Mouse (Mus musculus) liver, embryonic 13.5 days (tissue): ENCODE results near the gene Hspb11. TPM values are rescaled to one million over a fixed set of nuclear protein-coding genes. Genes with fewer than 3 reads are reported as not detected.

Experiments used
- ATAC-seq: fragments of 200-750 bp; cut with Nextera tagmentation; 2 replicates; pipeline ENCODE4 v1.8.0; 2017; ENCODE audit warnings: low read depth, mild to moderate bottlenecking, moderate number of reproducible peaks, moderate library complexity
- DNase-seq: peaks from one replicate; pipeline ENCODE4 v3.0.0; 2022
- H3K27ac ChIP-seq: fragments of 300-500 bp; sonication (generic); 2 replicates; pipeline ENCODE4 v1.5.1; 2015; ENCODE audit warnings: moderate library complexity, mild to moderate bottlenecking, inconsistent platforms
- H3K27me3 ChIP-seq: fragments of 300-500 bp; sonication (generic); 2 replicates; pipeline ENCODE4 v1.6.1; 2015; ENCODE audit warnings: mild to moderate bottlenecking, inconsistent platforms
- H3K36me3 ChIP-seq: fragments of 300-500 bp; sonication (generic); 2 replicates; pipeline ENCODE4 v1.6.1; 2015; ENCODE audit warnings: mild to moderate bottlenecking, inconsistent platforms
- H3K4me1 ChIP-seq: fragments of 300-500 bp; sonication (generic); replicated peaks from 2 replicates; pipeline ENCODE4 v1.6.1; 2015; ENCODE audit warnings: inconsistent platforms
- H3K4me2 ChIP-seq: fragments of 300-500 bp; sonication (generic); 2 replicates; pipeline ENCODE4 v1.6.1; 2015; ENCODE audit warnings: inconsistent platforms, mild to moderate bottlenecking, moderate library complexity
- H3K4me3 ChIP-seq: fragments of 300-500 bp; sonication (generic); replicated peaks from 2 replicates; pipeline ENCODE4 v1.5.1; 2015; ENCODE audit warnings: mild to moderate bottlenecking, inconsistent platforms
- H3K9ac ChIP-seq: fragments of 300-500 bp; sonication (generic); 2 replicates; pipeline ENCODE4 v1.6.1; 2015; ENCODE audit warnings: mild to moderate bottlenecking, inconsistent platforms
- H3K9me3 ChIP-seq: fragments of 300-500 bp; sonication (generic); replicated peaks from 2 replicates; pipeline ENCODE4 v1.6.1; 2016; ENCODE audit warnings: inconsistent platforms
- WGBS: fragments of 180-500 bp; shearing (Covaris S2); methylation state at CpG from one replicate; pipeline ENCODE4 v1.1.7; 2015; ENCODE audit not compliant: insufficient replicate concordance; 5-methylcytosine and 5-hydroxymethylcytosine counted together
- polyA plus RNA-seq: library from polyadenylated mRNA; unstranded; fragments of >200 nt; fragmentation: Nextera tagmentation; extraction: Ambion mirVana; gene quantifications from 2 replicates; pipeline ENCODE4 v1.2.1, GENCODE M21; 2015

The Hspb11 gene
- polyA plus RNA-seq, 1 experiment from 2014 or later: 9.2 TPM

GRCm38 (mm10) chr4:107226313-107226712, 27.1 kb upstream of the Hspb11 start:
- no peaks in the 10 kb centered on the region for H3K9me3 ChIP-seq
- 35% methylated on average over 2 of the region's 2 CpGs for WGBS
- no peaks in the 10 kb centered on the region for H3K27me3 ChIP-seq
- no peak overlapping the region for H3K9ac ChIP-seq
- H3K36me3 ChIP-seq: no peaks in the 10 kb centered on the region
- DNase-seq (no peak), ATAC-seq (no peak)
- no peak overlapping the region for H3K27ac ChIP-seq
- no peak overlapping the region for H3K4me2 ChIP-seq
- no peak overlapping the region for H3K4me3 ChIP-seq
- H3K4me1 ChIP-seq: peaks cover 18% of the 10 kb centered on the region

GRCm38 (mm10) chr4:107232219-107232618, 21.2 kb upstream of the Hspb11 start:
- H3K4me1 ChIP-seq: peaks cover 10% of the 10 kb centered on the region
- ATAC-seq (no peak), DNase-seq (no peak)
- H3K36me3 ChIP-seq: peaks cover 39% of the 10 kb centered on the region
- 72% methylated on average over 3 of the region's 3 CpGs for WGBS
- no peaks in the 10 kb centered on the region for H3K9me3 ChIP-seq
- H3K4me2 ChIP-seq: no peak overlapping the region
- no peak overlapping the region for H3K4me3 ChIP-seq
- no peak overlapping the region for H3K27ac ChIP-seq
- no peaks in the 10 kb centered on the region for H3K27me3 ChIP-seq
- no peak overlapping the region for H3K9ac ChIP-seq

GRCm38 (mm10) chr4:107238253-107238652, 15.1 kb upstream of the Hspb11 start:
- H3K4me2 ChIP-seq: no peak overlapping the region
- no peak overlapping the region for H3K9ac ChIP-seq
- ATAC-seq: no peak
- 81% methylated on average over 2 of the region's 2 CpGs for WGBS
- no peak overlapping the region for H3K4me3 ChIP-seq
- no peaks in the 10 kb centered on the region for H3K4me1 ChIP-seq
- no peaks in the 10 kb centered on the region for H3K9me3 ChIP-seq
- H3K27ac ChIP-seq: no peak overlapping the region
- no peak for DNase-seq
- no peaks in the 10 kb centered on the region for H3K27me3 ChIP-seq
- peaks cover 46% of the 10 kb centered on the region for H3K36me3 ChIP-seq

- DNase-seq (no peak), ATAC-seq (no peak)
- Histone ChIP-seq H3K4me2 (no peak overlapping the region), H3K4me3 (no peak overlapping the region), H3K4me1 (0 out of 2 replicates have a peak, but pooled peaks cover 3% of the 10 kb centered on the region), H3K9me3 (no peaks in the 10 kb centered on the region), H3K27me3 (no peaks in the 10 kb centered on the region), H3K27ac (no peak overlapping the region), H3K36me3 (peaks cover 31% of the 10 kb centered on the region), H3K9ac (no peak overlapping the region)
- WGBS: 91% methylated on average over 6 of the region's 6 CpGs
Observed at GRCm38 (mm10) chr4:107240196-107240595, 13.2 kb upstream of the Hspb11 start.

GRCm38 (mm10) chr4:107243365-107244333, 9.7 kb upstream of the Hspb11 start:
- H3K9me3 ChIP-seq: no peaks in the 10 kb centered on the region
- H3K36me3 ChIP-seq: peaks cover 20% of the 10 kb centered on the region
- no peak overlapping the region for H3K9ac ChIP-seq
- no peak overlapping the region for H3K4me3 ChIP-seq
- WGBS: 82% methylated on average over 6 of the region's 6 CpGs
- no peak for DNase-seq
- H3K4me2 ChIP-seq: no peak overlapping the region
- H3K4me1 ChIP-seq: peaks cover 15% of the 10 kb centered on the region
- ATAC-seq: no peak
- H3K27ac ChIP-seq: no peak overlapping the region
- no peaks in the 10 kb centered on the region for H3K27me3 ChIP-seq

- H3K27ac ChIP-seq: no peak overlapping the region
- H3K4me2 ChIP-seq: no peak overlapping the region
- H3K36me3 ChIP-seq: peaks cover 12% of the 10 kb centered on the region
- WGBS: 69% methylated on average over 2 of the region's 2 CpGs
- H3K4me3 ChIP-seq: no peak overlapping the region
- no peak overlapping the region for H3K9ac ChIP-seq
- DNase-seq (no peak), ATAC-seq (no peak)
- no peaks in the 10 kb centered on the region for H3K9me3 ChIP-seq
- peaks cover 25% of the 10 kb centered on the region for H3K4me1 ChIP-seq
- H3K27me3 ChIP-seq: no peaks in the 10 kb centered on the region
Observed at GRCm38 (mm10) chr4:107245368-107245767, 8.0 kb upstream of the Hspb11 start.

- DNase-seq (no peak), ATAC-seq (no peak)
- no peak overlapping the region for H3K4me3 ChIP-seq
- no peak overlapping the region for H3K4me2 ChIP-seq
- WGBS: 62% methylated on average over 1 of the region's 1 CpGs
- peaks cover 27% of the 10 kb centered on the region for H3K4me1 ChIP-seq
- no peaks in the 10 kb centered on the region for H3K9me3 ChIP-seq
- H3K27ac ChIP-seq: no peak overlapping the region
- no peak overlapping the region for H3K9ac ChIP-seq
- H3K36me3 ChIP-seq: peaks cover 7% of the 10 kb centered on the region; the same call in 1 of the 2 replicates
- no peaks in the 10 kb centered on the region for H3K27me3 ChIP-seq
Observed at GRCm38 (mm10) chr4:107246040-107246439, 7.4 kb upstream of the Hspb11 start.

- ATAC-seq (no peak), DNase-seq (no peak)
- Histone ChIP-seq H3K4me1 (peaks cover 34% of the 10 kb centered on the region), H3K4me2 (no peak overlapping the region), H3K27ac (no peak overlapping the region), H3K4me3 (no peak overlapping the region), H3K36me3 (peaks cover 2% of the 10 kb centered on the region; the same call in 1 of the 2 replicates), H3K27me3 (no peaks in the 10 kb centered on the region), H3K9ac (no peak overlapping the region), H3K9me3 (no peaks in the 10 kb centered on the region)
- WGBS: 61% methylated on average over 9 of the region's 9 CpGs
Observed at GRCm38 (mm10) chr4:107247110-107247509, 6.3 kb upstream of the Hspb11 start.

GRCm38 (mm10) chr4:107248061-107248460, 5.3 kb upstream of the Hspb11 start:
- Histone ChIP-seq H3K9me3 (no peaks in the 10 kb centered on the region), H3K4me2 (no peak overlapping the region), H3K4me3 (no peak overlapping the region), H3K4me1 (peaks cover 44% of the 10 kb centered on the region), H3K36me3 (no peaks in the 10 kb centered on the region), H3K27me3 (no peaks in the 10 kb centered on the region), H3K27ac (no peak overlapping the region), H3K9ac (no peak overlapping the region)
- WGBS: 74% methylated on average over 3 of the region's 3 CpGs
- DNase-seq (no peak), ATAC-seq (no peak)

GRCm38 (mm10) chr4:107249471-107249870, 3.9 kb upstream of the Hspb11 start:
- no peak for DNase-seq
- WGBS: 44% methylated on average over 2 of the region's 2 CpGs
- Histone ChIP-seq H3K27me3 (no peaks in the 10 kb centered on the region), H3K4me3 (no peak overlapping the region), H3K4me1 (peaks cover 48% of the 10 kb centered on the region), H3K9ac (no peak overlapping the region), H3K27ac (no peak overlapping the region), H3K36me3 (no peaks in the 10 kb centered on the region), H3K4me2 (no peak overlapping the region), H3K9me3 (no peaks in the 10 kb centered on the region)
- ATAC-seq: no peak

- ATAC-seq (no peak), DNase-seq (peak; percentile 18)
- Histone ChIP-seq H3K27me3 (no peaks in the 10 kb centered on the region), H3K9ac (no peak overlapping the region), H3K9me3 (no peaks in the 10 kb centered on the region), H3K4me1 (peaks cover 50% of the 10 kb centered on the region), H3K27ac (no peak overlapping the region), H3K36me3 (no peaks in the 10 kb centered on the region), H3K4me3 (no peak overlapping the region), H3K4me2 (no peak overlapping the region)
- WGBS: 29% methylated on average over 4 of the region's 4 CpGs
Observed at GRCm38 (mm10) chr4:107250494-107250893, 2.9 kb upstream of the Hspb11 start.

- Histone ChIP-seq H3K4me3 (peak overlapping the region; percentile 81), H3K9ac (peak overlapping the region; percentile 77), H3K36me3 (no peaks in the 10 kb centered on the region), H3K4me1 (peaks cover 43% of the 10 kb centered on the region), H3K27ac (no peak overlapping the region), H3K4me2 (peak overlapping the region; percentile 96), H3K9me3 (no peaks in the 10 kb centered on the region), H3K27me3 (no peaks in the 10 kb centered on the region)
- no peak for ATAC-seq
- no peak for DNase-seq
- WGBS: 2% methylated on average over 11 of the region's 11 CpGs
Observed at GRCm38 (mm10) chr4:107252522-107252921, 871 bp upstream of the Hspb11 start.
